Mouse (Mus musculus): ENCODE results near the gene Brd2.

- TF ChIP-seq CTCF (IDR thresholded peaks at IDR 0.05; ENCODE audit: insufficient read depth, low read depth, low read length) (no peak), POLR2A (IDR thresholded peaks at IDR 0.05; ENCODE audit: insufficient read depth, low read depth, low read length) (no peak)
Measured at GRCm38 (mm10) chr17:34099531-34099930, 22.9 kb downstream of the Brd2 start.

All from olfactory bulb, adult 2 months (tissue).